Mouse (Mus musculus) olfactory bulb, adult 2 months (tissue): ENCODE data around the gene Slc28a2.
"Not testable (repeated sequence)": the region's sequence is repeated elsewhere in the genome, so short reads cannot be mapped to it uniquely, and the experiment has no call there.

Experiments
- CTCF ChIP-seq: fragments of 200-500 bp; IDR thresholded peaks from 2 replicates; pipeline ENCODE4 v1.5.1; 2012; ENCODE audit warnings: low read depth, mild to moderate bottlenecking, low read length, moderate library complexity; ENCODE audit not compliant: insufficient read depth
- POLR2A ChIP-seq: fragments of 200-500 bp; IDR thresholded peaks from 2 replicates; pipeline ENCODE4 v1.6.1; 2012; ENCODE audit warnings: mild to moderate bottlenecking, low read depth, low read length, moderate library complexity; ENCODE audit not compliant: insufficient read depth

GRCm38 (mm10) chr2:122426645-122427044, 368 bp downstream of the Slc28a2 start:
- TF ChIP-seq POLR2A, CTCF: not testable (repeated sequence)
